Mouse (Mus musculus) E14TG2a.4 (cell line): Measurements from ENCODE around the gene Grm1.

Source experiments
- CTCF ChIP-seq: conservative IDR thresholded peaks from 2 replicates; pipeline ENCODE4 v1.5.1; 2014; ENCODE audit warnings: low read length
- NANOG ChIP-seq: IDR thresholded peaks from 2 replicates; pipeline ENCODE4 v1.6.1; 2014; ENCODE audit warnings: borderline replicate concordance, low read length, mixed read lengths
- POU5F1 ChIP-seq: IDR thresholded peaks from 2 replicates; pipeline ENCODE4 v1.6.1; 2014; ENCODE audit warnings: low read length, borderline replicate concordance

DNA sequence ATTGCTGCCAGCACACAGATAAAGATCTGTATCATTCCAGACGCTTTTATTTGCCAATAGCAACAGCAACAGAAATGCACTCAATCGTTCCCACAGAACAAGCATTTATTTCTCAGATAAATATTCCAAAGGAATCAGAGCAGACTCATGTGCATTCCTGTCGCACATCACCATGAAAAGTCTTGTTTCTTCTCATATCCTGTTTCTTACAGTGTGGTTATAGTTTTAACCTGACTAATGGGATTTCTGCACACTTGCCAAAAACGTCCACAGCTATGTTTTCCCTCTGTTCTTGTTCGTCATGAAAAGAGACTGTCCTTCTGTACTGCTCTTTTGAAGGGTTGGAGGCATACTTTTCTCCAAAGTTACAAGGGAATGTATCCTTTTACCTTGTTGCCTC, 217.4 kb downstream of the Grm1 start:
- TF ChIP-seq CTCF (no peak), NANOG (no peak), POU5F1 (no peak)
